11 mouse cellular contexts compared by ENCODE assay signal in the genomic region with DNA sequence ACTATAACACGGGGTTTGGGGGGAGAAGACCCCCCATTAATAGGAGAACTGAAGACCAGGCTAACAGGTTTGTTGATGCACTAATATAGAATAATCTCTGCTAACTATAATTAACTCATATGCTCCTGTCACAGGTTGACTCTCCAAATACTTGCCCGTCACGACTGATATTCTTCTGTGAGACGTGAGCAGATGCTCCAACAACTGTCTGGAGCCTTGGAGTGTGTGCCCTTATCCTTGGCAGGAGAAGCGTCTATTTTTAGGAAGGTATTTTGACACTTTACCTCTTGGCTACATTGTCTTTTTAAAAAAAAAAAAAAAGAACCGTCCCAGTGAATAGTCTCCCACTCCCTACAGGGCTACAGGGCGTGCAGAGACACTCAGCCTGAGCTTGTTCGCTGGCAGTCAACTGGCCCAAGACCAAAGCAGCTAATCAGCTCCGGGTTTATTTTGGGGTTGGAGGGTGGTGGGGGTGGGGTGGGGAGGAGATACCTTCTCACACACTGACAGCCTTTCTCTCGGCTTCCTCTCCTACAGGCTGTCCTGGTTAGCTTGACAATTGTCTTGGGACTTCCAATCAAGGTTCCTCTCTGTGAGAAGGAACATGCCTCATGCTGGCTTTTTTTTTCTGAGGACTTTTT.
DNase-seq lines count a peak whose midpoint lies in the region; ATAC-seq and TF ChIP-seq lines count a peak whose summit lies in the region.
"Had no signal": no experiment of that assay in that cellular context is flagged by ENCODE, and none has a peak within 500 bp of the region (broad histone marks: within the 10 kb centered on the region; RNA-seq: fewer than 3 reads in every experiment).

No protein-coding gene starts in this region.

- H3K36me3 ChIP-seq in hindbrain, postnatal 0 days (ENCODE audit: insufficient read depth, low read length), result no peaks in the 10 kb centered on the region
- no peaks in the 10 kb centered on the region for H3K36me3 ChIP-seq in hindbrain, embryonic 11.5 days (ENCODE audit: control insufficient read depth, insufficient read depth, low read length)
- H3K36me3 ChIP-seq in embryonic facial prominence, embryonic 13.5 days, result no peaks in the 10 kb centered on the region
- no peaks in the 10 kb centered on the region for H3K36me3 ChIP-seq in heart, postnatal 0 days (replicated peaks; ENCODE audit: control insufficient read depth, insufficient read depth, low read length)
- H3K36me3 ChIP-seq in kidney, embryonic 14.5 days (ENCODE audit: control insufficient read depth, insufficient read depth, low read length), result no peaks in the 10 kb centered on the region
- H3K36me3 ChIP-seq in intestine, embryonic 15.5 days, result no peaks in the 10 kb centered on the region
- H3K36me3 ChIP-seq: G1E had no signal

- ATAC-seq in hindbrain, postnatal 0 days, result no peak
- no peak for ATAC-seq in hindbrain, embryonic 11.5 days (ENCODE audit: low FRiP score)
- 0 out of 2 replicates have a peak, but pooled peaks have one; percentile 10 for ATAC-seq in embryonic facial prominence, embryonic 13.5 days (ENCODE audit: insufficient number of reproducible peaks, insufficient read depth, low FRiP score, low TSS enrichment, low read depth)
- ATAC-seq in heart, postnatal 0 days (ENCODE audit: insufficient read depth, low read depth), result peak; percentile 97
- ATAC-seq in kidney, embryonic 14.5 days (ENCODE audit: low FRiP score, low TSS enrichment), result no peak
- no peak for ATAC-seq in intestine, embryonic 15.5 days

- no peaks in the 10 kb centered on the region for H3K9me3 ChIP-seq in hindbrain, postnatal 0 days (ENCODE audit: low read length)
- no peaks in the 10 kb centered on the region for H3K9me3 ChIP-seq in hindbrain, embryonic 11.5 days (ENCODE audit: control insufficient read depth, low read length)
- H3K9me3 ChIP-seq in embryonic facial prominence, embryonic 13.5 days, result no peaks in the 10 kb centered on the region
- no peaks in the 10 kb centered on the region for H3K9me3 ChIP-seq in heart, postnatal 0 days (replicated peaks; ENCODE audit: control insufficient read depth, low read length)
- no peaks in the 10 kb centered on the region for H3K9me3 ChIP-seq in kidney, embryonic 14.5 days (ENCODE audit: control insufficient read depth, low read length)
- H3K9me3 ChIP-seq in intestine, embryonic 15.5 days, result no peaks in the 10 kb centered on the region

- H3K4me2 ChIP-seq in hindbrain, postnatal 0 days (ENCODE audit: low read depth, low read length), result peak overlapping the region; percentile 31; the same call in 1 of the 2 replicates
- no peak overlapping the region for H3K4me2 ChIP-seq in hindbrain, embryonic 11.5 days (replicated peaks; ENCODE audit: low read depth, low read length)
- peak overlapping the region; percentile 46 for H3K4me2 ChIP-seq in embryonic facial prominence, embryonic 13.5 days
- H3K4me2 ChIP-seq in heart, postnatal 0 days (ENCODE audit: low read depth, low read length), result peak overlapping the region; percentile 55
- no peak overlapping the region for H3K4me2 ChIP-seq in kidney, embryonic 14.5 days (replicated peaks; ENCODE audit: low read depth, low read length)
- H3K4me2 ChIP-seq in intestine, embryonic 15.5 days (replicated peaks), result no peak overlapping the region

- TF ChIP-seq CTCF in hindbrain, postnatal 0 days (IDR thresholded peaks at IDR 0.05; ENCODE audit: low read depth), result no peak
- TF ChIP-seq CTCF in heart, postnatal 0 days (IDR thresholded peaks at IDR 0.05; ENCODE audit: low read depth), result no peak

- no peaks in the 10 kb centered on the region; the same call in 1 of the 2 replicates for H3K4me1 ChIP-seq in hindbrain, postnatal 0 days (ENCODE audit: insufficient read depth, low read length)
- H3K4me1 ChIP-seq in hindbrain, embryonic 11.5 days (replicated peaks; ENCODE audit: control insufficient read depth, insufficient read depth, low read length), result no peaks in the 10 kb centered on the region; the same call in 1 of the 2 replicates
- H3K4me1 ChIP-seq in embryonic facial prominence, embryonic 13.5 days, result peaks cover 28% of the 10 kb centered on the region
- H3K4me1 ChIP-seq in heart, postnatal 0 days (ENCODE audit: control insufficient read depth, insufficient read depth), result peaks cover 19% of the 10 kb centered on the region; the same call in 1 of the 2 replicates
- no peaks in the 10 kb centered on the region for H3K4me1 ChIP-seq in kidney, embryonic 14.5 days (ENCODE audit: control insufficient read depth, insufficient read depth, low read length)
- H3K4me1 ChIP-seq in intestine, embryonic 15.5 days (replicated peaks), result no peaks in the 10 kb centered on the region

- WGBS in hindbrain, postnatal 0 days, result 27% methylated on average over 10 of the region's 10 CpGs
- 39% methylated on average over 10 of the region's 10 CpGs for WGBS in hindbrain, embryonic 11.5 days
- 23% methylated on average over 10 of the region's 10 CpGs for WGBS in embryonic facial prominence, embryonic 13.5 days
- WGBS in heart, postnatal 0 days, result 10% methylated on average over 10 of the region's 10 CpGs
- 39% methylated on average over 10 of the region's 10 CpGs for WGBS in kidney, embryonic 14.5 days
- 39% methylated on average over 10 of the region's 10 CpGs for WGBS in intestine, embryonic 15.5 days

- H3K4me3 ChIP-seq in hindbrain, postnatal 0 days (ENCODE audit: low read length), result no peak overlapping the region
- no peak overlapping the region for H3K4me3 ChIP-seq in hindbrain, embryonic 11.5 days (ENCODE audit: low read depth, low read length)
- peak overlapping the region; percentile 18 for H3K4me3 ChIP-seq in embryonic facial prominence, embryonic 13.5 days
- peak overlapping the region; percentile 19; the same call in 1 of the 2 replicates for H3K4me3 ChIP-seq in heart, postnatal 0 days (ENCODE audit: low read depth, low read length)
- H3K4me3 ChIP-seq in kidney, embryonic 14.5 days (ENCODE audit: low read length), result no peak overlapping the region
- H3K4me3 ChIP-seq in intestine, embryonic 15.5 days (replicated peaks), result no peak overlapping the region

- no peaks in the 10 kb centered on the region for H3K27me3 ChIP-seq in hindbrain, postnatal 0 days (ENCODE audit: insufficient read depth, low read length)
- H3K27me3 ChIP-seq in hindbrain, embryonic 11.5 days (ENCODE audit: control insufficient read depth, insufficient read depth, low read length), result no peaks in the 10 kb centered on the region; the same call in 1 of the 2 replicates
- H3K27me3 ChIP-seq in embryonic facial prominence, embryonic 13.5 days, result no peaks in the 10 kb centered on the region
- no peaks in the 10 kb centered on the region for H3K27me3 ChIP-seq in heart, postnatal 0 days (ENCODE audit: control insufficient read depth, insufficient read depth, low read length)
- no peaks in the 10 kb centered on the region for H3K27me3 ChIP-seq in kidney, embryonic 14.5 days (ENCODE audit: control insufficient read depth, insufficient read depth, low read length)
- H3K27me3 ChIP-seq in intestine, embryonic 15.5 days (replicated peaks), result no peaks in the 10 kb centered on the region

- TF ChIP-seq EP300 in heart, postnatal 0 days (IDR thresholded peaks at IDR 0.05; ENCODE audit: low read depth), result no peak

- no peak overlapping the region for H3K27ac ChIP-seq in hindbrain, postnatal 0 days
- H3K27ac ChIP-seq in hindbrain, embryonic 11.5 days (ENCODE audit: low read depth, low read length), result no peak overlapping the region
- H3K27ac ChIP-seq in embryonic facial prominence, embryonic 13.5 days, result peak overlapping the region; percentile 55
- H3K27ac ChIP-seq in heart, postnatal 0 days (ENCODE audit: low read depth), result peak overlapping the region; percentile 87
- H3K27ac ChIP-seq in kidney, embryonic 14.5 days (ENCODE audit: low read depth, low read length), result no peak overlapping the region
- H3K27ac ChIP-seq in intestine, embryonic 15.5 days, result no peak overlapping the region

- DNase-seq in hindbrain, postnatal 0 days (ENCODE audit: low spot score), result no peak
- DNase-seq in hindbrain, embryonic 11.5 days (ENCODE audit: low spot score), result no peak
- DNase-seq in brain, adult 2 months (ENCODE audit: low read depth, low spot score), result peak; percentile 69
- DNase-seq in heart, postnatal 0 days (ENCODE audit: low spot score), result peak; percentile 83
- no peak for DNase-seq in adrenal gland, adult 2 months
- DNase-seq: adrenal gland, postnatal 14 days; cerebellum, postnatal 36 days had no signal

- H3K9ac ChIP-seq in hindbrain, postnatal 0 days (replicated peaks; ENCODE audit: low read length), result no peak overlapping the region
- H3K9ac ChIP-seq in hindbrain, embryonic 11.5 days (ENCODE audit: low read depth, low read length), result no peak overlapping the region
- no peak overlapping the region for H3K9ac ChIP-seq in embryonic facial prominence, embryonic 13.5 days
- peak overlapping the region; percentile 39; the same call in 1 of the 2 replicates for H3K9ac ChIP-seq in heart, postnatal 0 days (replicated peaks; ENCODE audit: low read depth, low read length)
- no peak overlapping the region for H3K9ac ChIP-seq in kidney, embryonic 14.5 days (ENCODE audit: low read depth, low read length)
- no peak overlapping the region for H3K9ac ChIP-seq in intestine, embryonic 15.5 days

Comparison
In these comparisons a context has a peak if more than half of its experiments do, and no peak if none do; other contexts are left out.
1. H3K4me2 ChIP-seq: peak in hindbrain, postnatal 0 days (single experiment), embryonic facial prominence, embryonic 13.5 days (single experiment) and heart, postnatal 0 days (single experiment); none in hindbrain, embryonic 11.5 days (single experiment), kidney, embryonic 14.5 days (single experiment) and intestine, embryonic 15.5 days (single experiment).
2. ATAC-seq: peak in embryonic facial prominence, embryonic 13.5 days (single experiment) and heart, postnatal 0 days (single experiment); none in hindbrain, postnatal 0 days (single experiment), hindbrain, embryonic 11.5 days (single experiment), kidney, embryonic 14.5 days (single experiment) and intestine, embryonic 15.5 days (single experiment).
3. DNase-seq: peak in brain, adult 2 months (single experiment) and heart, postnatal 0 days (single experiment); none in hindbrain, postnatal 0 days (single experiment), hindbrain, embryonic 11.5 days (single experiment) and adrenal gland, adult 2 months (single experiment).
4. H3K27ac ChIP-seq: peak in embryonic facial prominence, embryonic 13.5 days (single experiment) and heart, postnatal 0 days (single experiment); none in hindbrain, postnatal 0 days (single experiment), hindbrain, embryonic 11.5 days (single experiment), kidney, embryonic 14.5 days (single experiment) and intestine, embryonic 15.5 days (single experiment).
5. H3K4me3 ChIP-seq: peak in embryonic facial prominence, embryonic 13.5 days (single experiment) and heart, postnatal 0 days (single experiment); none in hindbrain, postnatal 0 days (single experiment), hindbrain, embryonic 11.5 days (single experiment), kidney, embryonic 14.5 days (single experiment) and intestine, embryonic 15.5 days (single experiment).